Mouse (Mus musculus): ENCODE measurements at regions not wholly inside any gene's neighbourhood (a gene's known extent, or its start where the extent isn't known, plus 50 kb on each side); places are given as distances from the start of the nearest gene placed in this dataset.
A peak's percentile ranks its signal among the peaks of the same experiment; 100 is the strongest.

DNA sequence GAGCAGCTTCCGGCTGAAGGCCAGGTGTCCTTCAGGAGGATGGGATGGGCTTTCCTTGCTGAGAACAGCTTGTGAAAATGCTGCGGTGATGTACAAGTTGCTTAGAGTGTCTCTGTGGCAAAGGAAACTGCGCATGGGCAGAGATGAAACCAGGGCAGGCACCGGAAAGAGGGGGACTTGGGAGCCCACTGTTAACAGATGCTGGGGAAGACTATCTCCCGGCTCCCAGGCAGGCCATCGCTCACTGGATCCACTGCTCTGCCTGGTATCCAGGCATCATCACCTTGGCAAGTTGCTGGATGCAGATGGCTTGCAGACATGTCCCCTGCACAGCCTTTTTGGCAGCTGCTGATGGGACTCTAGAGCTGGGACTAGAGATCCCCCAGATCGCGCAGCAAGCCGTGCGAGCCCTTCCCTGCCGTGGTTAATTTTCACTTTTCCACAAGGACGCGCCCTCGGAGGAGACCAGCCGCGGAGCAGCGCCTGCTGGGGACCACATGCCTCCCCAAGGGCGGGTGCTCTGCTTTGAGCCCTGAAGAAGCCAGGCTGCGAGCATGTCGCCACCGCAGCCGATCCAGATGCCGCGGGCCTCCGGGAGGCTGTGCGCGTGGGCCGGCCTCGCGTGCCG, 234.4 kb downstream of the Opa1 start:
- WGBS, result 7% methylated on average over 31 of the region's 31 CpGs
- Histone ChIP-seq H3K27me3 (replicated peaks; ENCODE audit: control insufficient read depth, insufficient read depth, low read length) (no peaks in the 10 kb centered on the region), H3K4me1 (ENCODE audit: control insufficient read depth, insufficient read depth, low read length) (0 out of 2 replicates have a peak, but pooled peaks cover 8% of the 10 kb centered on the region), H3K27ac (ENCODE audit: insufficient read depth, low read depth, low read length) (0 out of 2 replicates have a peak overlapping the region, but pooled peaks have one; percentile 10), H3K4me3 (ENCODE audit: insufficient read depth, low read depth, low read length) (peak overlapping the region; percentile 46), H3K36me3 (ENCODE audit: control insufficient read depth, insufficient read depth, low read length) (no peaks in the 10 kb centered on the region)
- peak; percentile 40 for DNase-seq
- TF ChIP-seq POLR2A (IDR thresholded peaks at IDR 0.05; ENCODE audit: low read depth, low read length) (no peak), CTCF (conservative IDR thresholded peaks at IDR 0.05; ENCODE audit: insufficient read depth, insufficient read length, low read depth, low read length) (no peak)

DNA sequence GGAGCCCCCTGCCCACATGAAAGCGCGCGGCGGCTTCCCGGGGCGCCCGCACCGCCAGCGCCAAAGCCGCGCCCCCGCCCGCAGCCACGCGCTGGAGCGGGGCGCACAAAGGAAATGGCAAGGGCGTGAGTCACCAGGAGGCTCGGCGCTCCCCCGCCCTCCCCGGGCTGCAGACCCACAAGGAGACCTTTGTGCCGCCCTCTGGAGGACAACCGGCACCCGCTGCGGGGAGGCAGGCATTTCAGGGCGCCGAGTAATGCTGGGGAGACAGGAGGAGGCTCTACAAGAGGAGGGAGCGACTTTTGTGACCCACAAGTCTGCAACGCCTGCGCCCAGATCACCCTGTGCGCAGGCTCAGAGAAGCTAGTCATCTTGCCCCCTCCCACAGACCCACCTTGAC, 234.9 kb downstream of the Opa1 start:
- Histone ChIP-seq H3K4me3 (ENCODE audit: insufficient read depth, low read depth, low read length) (peak overlapping the region; percentile 46), H3K4me1 (ENCODE audit: control insufficient read depth, insufficient read depth, low read length) (peaks cover 11% of the 10 kb centered on the region; the same call in 1 of the 2 replicates), H3K27me3 (replicated peaks; ENCODE audit: control insufficient read depth, insufficient read depth, low read length) (no peaks in the 10 kb centered on the region), H3K36me3 (ENCODE audit: control insufficient read depth, insufficient read depth, low read length) (no peaks in the 10 kb centered on the region), H3K27ac (ENCODE audit: insufficient read depth, low read depth, low read length) (peak overlapping the region; percentile 52; the same call in 1 of the 2 replicates)
- DNase-seq, result peak; percentile 92
- peak; percentile 55 for TF ChIP-seq CTCF (conservative IDR thresholded peaks at IDR 0.05; ENCODE audit: insufficient read depth, insufficient read length, low read depth, low read length)
- no peak for TF ChIP-seq POLR2A (IDR thresholded peaks at IDR 0.05; ENCODE audit: low read depth, low read length)
- 4% methylated on average over 32 of the region's 32 CpGs for WGBS

DNA sequence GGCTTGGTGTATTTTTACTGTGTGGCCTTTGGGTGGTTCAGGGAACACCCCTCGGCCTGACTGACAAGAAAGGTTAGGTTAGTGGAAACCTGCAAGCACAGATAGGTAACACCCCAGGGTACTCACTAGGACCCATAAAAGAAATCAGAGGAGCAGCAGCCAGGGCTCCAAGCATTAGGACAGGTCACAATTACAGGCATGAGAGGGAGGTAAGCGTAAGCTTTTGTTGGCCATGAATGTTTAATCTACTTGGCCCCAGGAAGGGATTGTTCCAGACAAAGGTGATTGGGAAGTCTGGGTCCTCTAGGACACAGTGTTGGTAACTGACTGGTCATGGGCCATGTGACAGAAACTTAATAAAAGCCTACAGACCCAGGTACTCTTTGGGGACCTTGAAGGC, 235.5 kb downstream of the Opa1 start:
- TF ChIP-seq CTCF (conservative IDR thresholded peaks at IDR 0.05; ENCODE audit: insufficient read depth, insufficient read length, low read depth, low read length) (no peak), POLR2A (IDR thresholded peaks at IDR 0.05; ENCODE audit: low read depth, low read length) (no peak)

DNA sequence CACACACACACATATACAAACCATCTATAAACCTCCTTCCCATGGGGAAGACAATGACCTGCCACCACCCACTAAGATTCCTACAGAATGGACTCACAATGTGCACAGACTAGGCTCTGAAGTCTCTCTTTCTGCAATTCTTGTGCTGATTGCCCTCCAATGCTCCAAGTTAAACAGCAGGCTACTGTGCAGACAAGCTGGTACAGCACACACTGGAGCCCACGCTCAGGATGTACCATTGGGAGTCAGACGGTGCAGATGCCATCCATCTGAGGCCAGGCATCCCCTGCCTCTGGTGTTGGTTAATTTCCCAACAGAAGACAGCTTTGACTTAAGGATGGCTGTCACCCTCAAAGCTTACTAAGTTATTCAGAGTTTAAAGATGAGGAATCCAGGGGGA, 236.1 kb downstream of the Opa1 start:
- Histone ChIP-seq H3K27ac (ENCODE audit: insufficient read depth, low read depth, low read length) (no peak overlapping the region), H3K4me1 (ENCODE audit: control insufficient read depth, insufficient read depth, low read length) (peaks cover 11% of the 10 kb centered on the region; the same call in 1 of the 2 replicates), H3K4me3 (ENCODE audit: insufficient read depth, low read depth, low read length) (no peak overlapping the region), H3K36me3 (ENCODE audit: control insufficient read depth, insufficient read depth, low read length) (no peaks in the 10 kb centered on the region), H3K27me3 (replicated peaks; ENCODE audit: control insufficient read depth, insufficient read depth, low read length) (no peaks in the 10 kb centered on the region)
- no peak for TF ChIP-seq CTCF (conservative IDR thresholded peaks at IDR 0.05; ENCODE audit: insufficient read depth, insufficient read length, low read depth, low read length)
- no peak for TF ChIP-seq POLR2A (IDR thresholded peaks at IDR 0.05; ENCODE audit: low read depth, low read length)
- DNase-seq, result no peak
- WGBS, result 95% methylated on average over 2 of the region's 2 CpGs

More for the DNA sequence above, 235.5 kb downstream of the Opa1 start:
- no peaks in the 10 kb centered on the region for H3K36me3 ChIP-seq (ENCODE audit: control insufficient read depth, insufficient read depth, low read length)
- H3K27ac ChIP-seq (ENCODE audit: insufficient read depth, low read depth, low read length), result 0 out of 2 replicates have a peak overlapping the region, but pooled peaks have one; percentile 52
- H3K4me3 ChIP-seq (ENCODE audit: insufficient read depth, low read depth, low read length), result no peak overlapping the region
- 69% methylated on average over 2 of the region's 2 CpGs for WGBS
- peak; percentile 26 for DNase-seq
- no peaks in the 10 kb centered on the region for H3K27me3 ChIP-seq (replicated peaks; ENCODE audit: control insufficient read depth, insufficient read depth, low read length)
- peaks cover 11% of the 10 kb centered on the region; the same call in 1 of the 2 replicates for H3K4me1 ChIP-seq (ENCODE audit: control insufficient read depth, insufficient read depth, low read length)

DNA sequence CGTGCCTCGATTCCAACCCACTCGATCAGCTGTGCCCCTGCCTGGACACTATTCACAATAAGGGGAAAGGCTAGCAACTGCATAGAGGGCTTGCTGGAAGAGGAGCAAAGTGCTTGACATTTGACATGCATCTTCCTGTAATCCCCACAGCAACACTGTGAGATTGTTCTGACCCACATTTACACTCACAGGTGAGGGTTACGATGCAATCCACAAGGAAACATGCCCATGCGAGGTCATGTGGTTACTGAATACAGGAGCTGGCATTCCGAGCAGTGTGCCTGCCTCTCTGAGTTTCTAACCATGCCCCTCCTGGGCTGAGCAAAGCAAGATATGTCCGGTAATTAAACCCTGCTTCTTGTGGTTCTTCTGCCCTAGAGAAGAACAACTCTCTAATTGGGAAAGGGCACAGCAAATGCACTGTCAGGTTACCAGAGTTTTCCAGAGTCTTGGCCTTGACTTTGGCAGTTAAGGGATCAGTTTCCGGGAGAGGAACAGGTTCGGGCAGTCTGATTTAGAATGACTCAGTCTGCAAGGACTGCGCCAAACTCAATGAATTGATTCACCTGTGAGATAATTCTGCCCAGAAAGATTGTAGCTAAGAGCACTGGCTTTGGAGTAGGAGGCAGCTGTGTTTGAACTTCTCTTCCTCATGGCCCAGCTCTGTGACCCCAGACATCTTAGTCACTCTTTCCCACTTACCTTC, 236.7 kb downstream of the Opa1 start:
- no peaks in the 10 kb centered on the region for H3K36me3 ChIP-seq (ENCODE audit: control insufficient read depth, insufficient read depth, low read length)
- 73% methylated on average over 10 of the region's 10 CpGs for WGBS
- no peak overlapping the region for H3K27ac ChIP-seq (ENCODE audit: insufficient read depth, low read depth, low read length)
- H3K4me1 ChIP-seq (ENCODE audit: control insufficient read depth, insufficient read depth, low read length), result peaks cover 11% of the 10 kb centered on the region; the same call in 1 of the 2 replicates
- H3K4me3 ChIP-seq (ENCODE audit: insufficient read depth, low read depth, low read length), result no peak overlapping the region
- DNase-seq, result peak; percentile 25
- no peaks in the 10 kb centered on the region for H3K27me3 ChIP-seq (replicated peaks; ENCODE audit: control insufficient read depth, insufficient read depth, low read length)
- TF ChIP-seq CTCF (conservative IDR thresholded peaks at IDR 0.05; ENCODE audit: insufficient read depth, insufficient read length, low read depth, low read length) (no peak), POLR2A (IDR thresholded peaks at IDR 0.05; ENCODE audit: low read depth, low read length) (no peak)

DNA sequence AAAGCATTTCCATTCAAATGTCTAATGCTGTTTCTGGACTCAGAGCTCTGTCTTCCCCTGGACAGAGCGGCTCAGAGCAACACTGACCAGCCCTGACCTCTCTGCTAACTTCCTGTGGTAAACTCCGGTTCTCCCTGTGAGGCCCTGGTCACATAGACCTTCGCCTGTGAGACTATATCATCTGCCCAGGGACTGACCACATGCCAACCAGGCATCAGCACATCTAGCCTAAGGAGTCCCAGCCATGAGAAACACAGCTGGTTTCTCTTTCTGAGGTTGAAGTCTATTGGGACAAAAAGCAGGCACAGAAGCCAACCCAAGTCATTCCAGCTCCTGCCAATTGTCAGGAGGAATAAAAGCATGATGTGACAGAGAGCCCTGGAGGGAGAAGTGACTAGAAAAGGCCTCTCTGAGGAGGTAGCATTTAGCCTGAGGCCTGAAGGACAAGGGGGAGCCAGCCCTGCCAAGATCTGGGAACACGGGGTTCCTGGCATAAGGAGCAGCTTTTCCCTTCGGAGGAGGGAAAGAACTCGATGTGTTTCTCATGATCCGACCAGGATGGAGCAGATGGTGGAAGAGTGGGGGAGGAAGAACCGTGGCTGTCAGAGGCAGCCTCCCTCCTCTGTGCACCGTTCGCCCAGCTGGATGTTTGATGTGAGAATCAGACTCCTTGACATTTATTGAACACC, 237.7 kb downstream of the Opa1 start:
- Histone ChIP-seq H3K27ac (ENCODE audit: insufficient read depth, low read depth, low read length) (no peak overlapping the region), H3K4me3 (ENCODE audit: insufficient read depth, low read depth, low read length) (no peak overlapping the region), H3K4me1 (ENCODE audit: control insufficient read depth, insufficient read depth, low read length) (peaks cover 11% of the 10 kb centered on the region; the same call in 1 of the 2 replicates), H3K36me3 (ENCODE audit: control insufficient read depth, insufficient read depth, low read length) (no peaks in the 10 kb centered on the region), H3K27me3 (replicated peaks; ENCODE audit: control insufficient read depth, insufficient read depth, low read length) (no peaks in the 10 kb centered on the region)
- WGBS, result 57% methylated on average over 10 of the region's 10 CpGs
- no peak for DNase-seq
- no peak for TF ChIP-seq POLR2A (IDR thresholded peaks at IDR 0.05; ENCODE audit: low read depth, low read length)

Data from kidney, adult 2 months (tissue).